Mouse (Mus musculus): ENCODE results near the gene Sprr2i. TPM values are rescaled to one million over a fixed set of nuclear protein-coding genes. Genes with fewer than 3 reads are reported as not detected.

Sprr2i gene
- total and polyA plus RNA-seq, 2 experiments from 2014 or later, result not detected

- no peaks in the 10 kb centered on the region for H3K4me1 ChIP-seq (ENCODE audit: insufficient read depth, low read length)
- WGBS, result 79% methylated on average over 2 of the region's 2 CpGs
- no peak for DNase-seq (ENCODE audit: low spot score)
- H3K9ac ChIP-seq (replicated peaks; ENCODE audit: low read length, poor library complexity, severe bottlenecking), result no peak within 1 kb of the TSS
- no peak for ATAC-seq (ENCODE audit: low FRiP score)
- no peak within 1 kb of the TSS for H3K4me2 ChIP-seq (ENCODE audit: low read depth, low read length, poor library complexity, severe bottlenecking)
- no peaks in the 10 kb centered on the region for H3K36me3 ChIP-seq (ENCODE audit: insufficient read depth, low read length)
- no peak within 1 kb of the TSS for H3K27ac ChIP-seq (ENCODE audit: low read depth, low read length)
- TF ChIP-seq CTCF (IDR thresholded peaks at IDR 0.05), result no peak
- H3K27me3 ChIP-seq (ENCODE audit: insufficient read depth, low read length), result no peaks in the 10 kb centered on the region
- H3K9me3 ChIP-seq (ENCODE audit: low read length), result no peaks in the 10 kb centered on the region
- H3K4me3 ChIP-seq (ENCODE audit: low read depth, low read length), result no peak within 1 kb of the TSS
These were observed 50.8 kb downstream of the Sprr2i start, which contains the start of gene Sprr3 for GRCm38 (mm10) chr3:92458620-92459019. Sprr3 (minus strand) TSS chr3:92458720.

Other genes with a start within 250 kb of the Sprr2i start
- gene Sprr2a1, start 192.2 kb upstream of the Sprr2i start, total RNA-seq (2014; rRNA removed), result not detected in 2 replicates
- not detected in 2 replicates for gene Sprr2a1, start 192.2 kb upstream of the Sprr2i start, polyA plus RNA-seq (2015; fragmentation: Nextera tagmentation; extraction: Ambion mirVana)
- gene Sprr2a2, start 192.1 kb upstream of the Sprr2i start, total RNA-seq (2014; rRNA removed), result 0.55 TPM in 1 of 2 replicates, not detected in the other
- not detected in 2 replicates for gene Sprr2a2, start 192.1 kb upstream of the Sprr2i start, polyA plus RNA-seq (2015; fragmentation: Nextera tagmentation; extraction: Ambion mirVana)
- not detected in 2 replicates for gene Sprr2a3, start 122.6 kb upstream of the Sprr2i start, total RNA-seq (2014; rRNA removed)
- not detected in 2 replicates for gene Sprr2a3, start 122.6 kb upstream of the Sprr2i start, polyA plus RNA-seq (2015; fragmentation: Nextera tagmentation; extraction: Ambion mirVana)
- gene Sprr2b, start 91.4 kb upstream of the Sprr2i start, total RNA-seq (2014; rRNA removed), result not detected in 2 replicates
- gene Sprr2b, start 91.4 kb upstream of the Sprr2i start, polyA plus RNA-seq (2015; fragmentation: Nextera tagmentation; extraction: Ambion mirVana), result not detected in 2 replicates
- gene Sprr2d, start 68.9 kb upstream of the Sprr2i start, total RNA-seq (2014; rRNA removed), result not detected in 2 replicates
- gene Sprr2d, start 68.9 kb upstream of the Sprr2i start, polyA plus RNA-seq (2015; fragmentation: Nextera tagmentation; extraction: Ambion mirVana), result not detected in 2 replicates
- gene Sprr2e, start 55.8 kb upstream of the Sprr2i start, total RNA-seq (2014; rRNA removed), result not detected in 2 replicates
- not detected in 2 replicates for gene Sprr2e, start 55.8 kb upstream of the Sprr2i start, polyA plus RNA-seq (2015; fragmentation: Nextera tagmentation; extraction: Ambion mirVana)
- gene Sprr2f, start 42.8 kb upstream of the Sprr2i start, total RNA-seq (2014; rRNA removed), result not detected in 2 replicates
- not detected in 2 replicates for gene Sprr2f, start 42.8 kb upstream of the Sprr2i start, polyA plus RNA-seq (2015; fragmentation: Nextera tagmentation; extraction: Ambion mirVana)
- not detected in 2 replicates for gene Sprr2h, start 22.3 kb upstream of the Sprr2i start, total RNA-seq (2014; rRNA removed)
- gene Sprr2h, start 22.3 kb upstream of the Sprr2i start, polyA plus RNA-seq (2015; fragmentation: Nextera tagmentation; extraction: Ambion mirVana), result not detected in 2 replicates
- not detected in 2 replicates for gene Sprr2j-ps, start 10.1 kb downstream of the Sprr2i start, total RNA-seq (2014; rRNA removed)
- gene Sprr2j-ps, start 10.1 kb downstream of the Sprr2i start, polyA plus RNA-seq (2015; fragmentation: Nextera tagmentation; extraction: Ambion mirVana), result not detected in 2 replicates
- gene Gm9774, start 21.4 kb downstream of the Sprr2i start, total RNA-seq (2014; rRNA removed), result 5.0 and 7.8 TPM in 2 replicates
- gene Gm9774, start 21.4 kb downstream of the Sprr2i start, polyA plus RNA-seq (2015; fragmentation: Nextera tagmentation; extraction: Ambion mirVana), result 9.5 and 11.4 TPM in 2 replicates
- not detected in 2 replicates for gene Sprr2k, start 24.6 kb downstream of the Sprr2i start, total RNA-seq (2014; rRNA removed)
- gene Sprr2k, start 24.6 kb downstream of the Sprr2i start, polyA plus RNA-seq (2015; fragmentation: Nextera tagmentation; extraction: Ambion mirVana), result not detected in 2 replicates
- not detected in 2 replicates for gene Sprr1b, start 30.8 kb downstream of the Sprr2i start, total RNA-seq (2014; rRNA removed)
- not detected in 2 replicates for gene Sprr1b, start 30.8 kb downstream of the Sprr2i start, polyA plus RNA-seq (2015; fragmentation: Nextera tagmentation; extraction: Ambion mirVana)
- not detected in 2 replicates for gene Sprr3, start 50.7 kb downstream of the Sprr2i start, total RNA-seq (2014; rRNA removed)
- gene Sprr3, start 50.7 kb downstream of the Sprr2i start, polyA plus RNA-seq (2015; fragmentation: Nextera tagmentation; extraction: Ambion mirVana), result not detected in 2 replicates
- not detected in 2 replicates for gene Sprr1a, start 77.9 kb downstream of the Sprr2i start, total RNA-seq (2014; rRNA removed)
- gene Sprr1a, start 77.9 kb downstream of the Sprr2i start, polyA plus RNA-seq (2015; fragmentation: Nextera tagmentation; extraction: Ambion mirVana), result not detected in 2 replicates
- gene Sprr4, start 92.5 kb downstream of the Sprr2i start, total RNA-seq (2014; rRNA removed), result not detected in 2 replicates
- gene Sprr4, start 92.5 kb downstream of the Sprr2i start, polyA plus RNA-seq (2015; fragmentation: Nextera tagmentation; extraction: Ambion mirVana), result not detected in 2 replicates
- gene 2310046K23Rik, start 126.5 kb downstream of the Sprr2i start, total RNA-seq (2014; rRNA removed), result not detected in 2 replicates
- gene 2310046K23Rik, start 126.5 kb downstream of the Sprr2i start, polyA plus RNA-seq (2015; fragmentation: Nextera tagmentation; extraction: Ambion mirVana), result not detected in 2 replicates
- gene Ivl, start 165.7 kb downstream of the Sprr2i start, total RNA-seq (2014; rRNA removed), result 0.82 TPM in 1 of 2 replicates, not detected in the other
- not detected in 2 replicates for gene Ivl, start 165.7 kb downstream of the Sprr2i start, polyA plus RNA-seq (2015; fragmentation: Nextera tagmentation; extraction: Ambion mirVana)
- not detected in 2 replicates for gene Smcp, start 181.0 kb downstream of the Sprr2i start, total RNA-seq (2014; rRNA removed)
- gene Smcp, start 181.0 kb downstream of the Sprr2i start, polyA plus RNA-seq (2015; fragmentation: Nextera tagmentation; extraction: Ambion mirVana), result not detected in 2 replicates
- gene 2210017I01Rik, start 199.5 kb downstream of the Sprr2i start, total RNA-seq (2014; rRNA removed), result not detected in 2 replicates
- gene 2210017I01Rik, start 199.5 kb downstream of the Sprr2i start, polyA plus RNA-seq (2015; fragmentation: Nextera tagmentation; extraction: Ambion mirVana), result not detected in 2 replicates
- gene Lce6a, start 213.7 kb downstream of the Sprr2i start, total RNA-seq (2014; rRNA removed), result not detected in 2 replicates
- gene Lce6a, start 213.7 kb downstream of the Sprr2i start, polyA plus RNA-seq (2015; fragmentation: Nextera tagmentation; extraction: Ambion mirVana), result not detected in 2 replicates
- 0.99 TPM in 1 of 2 replicates, not detected in the other for gene Lce1a1, start 240.3 kb downstream of the Sprr2i start, total RNA-seq (2014; rRNA removed)
- not detected in 2 replicates for gene Lce1a1, start 240.3 kb downstream of the Sprr2i start, polyA plus RNA-seq (2015; fragmentation: Nextera tagmentation; extraction: Ambion mirVana)
- 2.7 TPM in 1 of 2 replicates, not detected in the other for gene Lce1b, start 248.9 kb downstream of the Sprr2i start, total RNA-seq (2014; rRNA removed)
- gene Lce1b, start 248.9 kb downstream of the Sprr2i start, polyA plus RNA-seq (2015; fragmentation: Nextera tagmentation; extraction: Ambion mirVana), result not detected in 2 replicates